Mouse (Mus musculus) regulatory T cell (primary cell): ENCODE results near the gene Tle6.

ENCODE experiments used
- in situ Hi-C: fragments of 300-600 bp; cut with MboI, MseI; formaldehyde crosslinking; loops from one replicate; pipeline ENCODE4 v1.15.1; 2025; ENCODE audit warnings: high pct_unique_total_duplicates

The Tle6 gene

GRCm38 (mm10) chr10:81542727-81543460, 58.0 kb downstream of the Tle6 start:
- in situ Hi-C loops = no loop called here

- in situ Hi-C loops = no loop called here
Observed at GRCm38 (mm10) chr10:81541803-81542202, 59.1 kb downstream of the Tle6 start.

GRCm38 (mm10) chr10:81541363-81541762, 59.5 kb downstream of the Tle6 start:
- in situ Hi-C loops = no loop called here
